Mouse (Mus musculus) CH12.LX (cell line): ENCODE data around the gene Mis18a.

Experiments used
- ETS1 ChIP-seq: conservative IDR thresholded peaks from 2 replicates; pipeline ENCODE4 v1.6.1; 2012; ENCODE audit warnings: low read depth, mild to moderate bottlenecking, inconsistent platforms, low read length, improper control_type of control experiment, moderate library complexity
- MAFK ChIP-seq: IDR thresholded peaks from 2 replicates; pipeline ENCODE4 v1.6.1; 2011; ENCODE audit warnings: low read length, improper control_type of control experiment; ENCODE audit not compliant: insufficient replicate concordance

- TF ChIP-seq ETS1 (no peak), MAFK (no peak)
Measured at GRCm38 (mm10) chr16:90709711-90710289, 17.4 kb downstream of the Mis18a start.
